ENCODE assay signal across 18 mouse cellular contexts in genomic region chr3:8016945-8017344, GRCm38 (mm10).
DNase-seq lines count a peak whose midpoint lies in the region; ATAC-seq and TF ChIP-seq lines count a peak whose summit lies in the region.
"Had no signal": no experiment of that assay in that cellular context is flagged by ENCODE, and none has a peak within 500 bp of the region (broad histone marks: within the 10 kb centered on the region; RNA-seq: fewer than 3 reads in every experiment).

No protein-coding gene starts in this region.

- DNase-seq in cerebellum, postnatal 10 days: peak; percentile 20 to 21
- peak; percentile 21 for DNase-seq in forebrain, postnatal 0 days
- no peak for DNase-seq in midbrain, embryonic 11.5 days (ENCODE audit: low spot score, missing footprints)
- no peak for DNase-seq in frontal cortex, postnatal 10 days (ENCODE audit: low spot score in 2 of 2)
- no peak for DNase-seq in frontal cortex, postnatal 36 days (ENCODE audit: low spot score in 2 of 2)
- DNase-seq: adrenal gland, postnatal 36 days; cerebellum, adult 2 months; heart, adult 11 months; heart, postnatal 10 days; lung, postnatal 36 days; right cerebral cortex, postnatal 14 days; thymus, adult 2 months had no signal

- no peaks in the 10 kb centered on the region for H3K9me3 ChIP-seq in forebrain, postnatal 0 days (ENCODE audit: low read length)
- H3K9me3 ChIP-seq in midbrain, embryonic 11.5 days (ENCODE audit: control insufficient read depth, low read length): no peaks in the 10 kb centered on the region
- H3K9me3 ChIP-seq in neural tube, embryonic 14.5 days (ENCODE audit: control insufficient read depth, low read length): no peaks in the 10 kb centered on the region
- H3K9me3 ChIP-seq in intestine, postnatal 0 days (ENCODE audit: control insufficient read depth): no peaks in the 10 kb centered on the region
- H3K9me3 ChIP-seq: embryonic facial prominence, embryonic 15.5 days had no signal

- no peak overlapping the region for H3K4me2 ChIP-seq in forebrain, postnatal 0 days (ENCODE audit: low read depth)
- no peak overlapping the region for H3K4me2 ChIP-seq in midbrain, embryonic 11.5 days
- H3K4me2 ChIP-seq in neural tube, embryonic 14.5 days (ENCODE audit: low read depth, low read length): no peak overlapping the region
- no peak overlapping the region for H3K4me2 ChIP-seq in intestine, postnatal 0 days (replicated peaks; ENCODE audit: low read depth)
- H3K4me2 ChIP-seq: embryonic facial prominence, embryonic 15.5 days had no signal

- H3K27me3 ChIP-seq in forebrain, postnatal 0 days (ENCODE audit: insufficient read depth, low read length): no peaks in the 10 kb centered on the region
- no peaks in the 10 kb centered on the region for H3K27me3 ChIP-seq in midbrain, embryonic 11.5 days (ENCODE audit: control insufficient read depth, insufficient read depth, low read length)
- H3K27me3 ChIP-seq in neural tube, embryonic 14.5 days (ENCODE audit: control insufficient read depth, insufficient read depth, low read length): no peaks in the 10 kb centered on the region
- H3K27me3 ChIP-seq in intestine, postnatal 0 days (replicated peaks; ENCODE audit: control insufficient read depth, insufficient read depth, low read length): no peaks in the 10 kb centered on the region
- H3K27me3 ChIP-seq: embryonic facial prominence, embryonic 15.5 days had no signal

- H3K27ac ChIP-seq in forebrain, postnatal 0 days (ENCODE audit: low read depth, low read length): no peak overlapping the region
- no peak overlapping the region for H3K27ac ChIP-seq in midbrain, embryonic 11.5 days (ENCODE audit: low read depth, low read length)
- H3K27ac ChIP-seq in neural tube, embryonic 14.5 days (ENCODE audit: low read depth, low read length): no peak overlapping the region
- H3K27ac ChIP-seq in intestine, postnatal 0 days (ENCODE audit: low read depth, low read length): no peak overlapping the region
- H3K27ac ChIP-seq: embryonic facial prominence, embryonic 15.5 days; liver, embryonic 14.5 days had no signal

- ATAC-seq in cerebellum, adult (ENCODE audit: insufficient number of reproducible peaks, low FRiP score, low TSS enrichment): no peak
- peak; percentile 50 for ATAC-seq in forebrain, postnatal 0 days
- ATAC-seq in midbrain, embryonic 11.5 days (ENCODE audit: low FRiP score): peak; percentile 96
- ATAC-seq in neural tube, embryonic 14.5 days (ENCODE audit: low read depth): peak; percentile 77
- ATAC-seq in intestine, postnatal 0 days: no peak
- ATAC-seq: intestine, embryonic 16.5 days had no signal

- no peaks in the 10 kb centered on the region for H3K4me1 ChIP-seq in forebrain, postnatal 0 days (ENCODE audit: insufficient read depth)
- no peaks in the 10 kb centered on the region for H3K4me1 ChIP-seq in midbrain, embryonic 11.5 days (ENCODE audit: control insufficient read depth, insufficient read depth, low read length)
- no peaks in the 10 kb centered on the region for H3K4me1 ChIP-seq in neural tube, embryonic 14.5 days (ENCODE audit: control insufficient read depth, insufficient read depth, low read length)
- no peaks in the 10 kb centered on the region for H3K4me1 ChIP-seq in intestine, postnatal 0 days (replicated peaks; ENCODE audit: control insufficient read depth, insufficient read depth, low read length)
- H3K4me1 ChIP-seq: embryonic facial prominence, embryonic 15.5 days had no signal

- TF ChIP-seq CTCF in forebrain, postnatal 0 days (IDR thresholded peaks at IDR 0.05; ENCODE audit: low read depth): no peak
- no peak for TF ChIP-seq CTCF in intestine, postnatal 0 days (IDR thresholded peaks at IDR 0.05; ENCODE audit: low read depth)

- no peak overlapping the region for H3K9ac ChIP-seq in forebrain, postnatal 0 days
- H3K9ac ChIP-seq in midbrain, embryonic 11.5 days (ENCODE audit: low read length): no peak overlapping the region
- H3K9ac ChIP-seq in neural tube, embryonic 14.5 days (replicated peaks; ENCODE audit: low read depth, low read length): no peak overlapping the region
- no peak overlapping the region for H3K9ac ChIP-seq in intestine, postnatal 0 days (ENCODE audit: low read depth, low read length)
- H3K9ac ChIP-seq: embryonic facial prominence, embryonic 15.5 days; liver, embryonic 14.5 days had no signal

- no peak overlapping the region for H3K4me3 ChIP-seq in forebrain, postnatal 0 days (ENCODE audit: low read depth, low read length)
- H3K4me3 ChIP-seq in midbrain, embryonic 11.5 days (ENCODE audit: low read depth, low read length): no peak overlapping the region
- no peak overlapping the region for H3K4me3 ChIP-seq in neural tube, embryonic 14.5 days (ENCODE audit: low read depth, low read length)
- H3K4me3 ChIP-seq in intestine, postnatal 0 days (ENCODE audit: low read depth, low read length): no peak overlapping the region
- H3K4me3 ChIP-seq: embryonic facial prominence, embryonic 15.5 days had no signal

- no peaks in the 10 kb centered on the region for H3K36me3 ChIP-seq in forebrain, postnatal 0 days (ENCODE audit: insufficient read depth)
- no peaks in the 10 kb centered on the region for H3K36me3 ChIP-seq in midbrain, embryonic 11.5 days (ENCODE audit: control insufficient read depth, insufficient read depth, low read length)
- H3K36me3 ChIP-seq in neural tube, embryonic 14.5 days (ENCODE audit: control insufficient read depth, insufficient read depth, low read length): no peaks in the 10 kb centered on the region
- H3K36me3 ChIP-seq in intestine, postnatal 0 days (ENCODE audit: control insufficient read depth, insufficient read depth): no peaks in the 10 kb centered on the region
- H3K36me3 ChIP-seq: embryonic facial prominence, embryonic 15.5 days had no signal

Comparison
In these comparisons a context has a peak if more than half of its experiments do, and no peak if none do; other contexts are left out.
1. DNase-seq: peak in cerebellum, postnatal 10 days (2 of 2) and forebrain, postnatal 0 days (single experiment); none in midbrain, embryonic 11.5 days (single experiment), frontal cortex, postnatal 10 days (0 of 2) and frontal cortex, postnatal 36 days (0 of 2).
2. ATAC-seq: peak in forebrain, postnatal 0 days (single experiment), midbrain, embryonic 11.5 days (single experiment) and neural tube, embryonic 14.5 days (single experiment); none in cerebellum, adult (single experiment) and intestine, postnatal 0 days (single experiment).